Mouse (Mus musculus): ENCODE data around the gene Rimklb.

DNA sequence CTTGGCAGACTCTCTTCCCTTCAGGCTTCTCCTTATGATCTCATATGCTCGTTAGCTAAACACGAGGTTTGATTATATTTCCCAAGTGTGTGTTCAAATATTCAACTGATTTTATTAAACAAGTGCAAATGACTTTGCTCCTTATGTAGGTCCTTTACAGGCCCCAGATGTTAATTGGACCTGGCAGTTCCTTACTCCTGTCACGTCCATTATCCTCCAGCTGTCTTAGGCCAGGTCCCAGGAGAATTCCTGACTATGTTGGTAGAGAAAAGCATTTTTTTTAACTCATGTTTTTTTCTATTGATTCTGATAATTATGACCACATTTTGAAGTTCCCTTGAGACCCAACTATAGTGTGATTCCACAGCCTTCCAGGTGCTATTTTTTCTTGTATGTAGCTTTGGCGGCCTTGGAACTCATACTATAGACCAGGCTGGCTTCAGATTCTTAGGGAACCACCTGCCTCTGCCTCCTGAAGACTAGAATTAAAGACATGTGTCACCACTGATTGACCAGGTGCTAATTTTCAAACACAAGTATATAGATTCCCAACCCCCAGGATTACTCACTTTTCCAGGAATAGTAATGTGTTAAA lies 57.8 kb downstream of the Rimklb start:
- TF ChIP-seq CTCF (IDR thresholded peaks at IDR 0.05; ENCODE audit: low read depth, low read length) (no peak), POLR2A (IDR thresholded peaks at IDR 0.05; ENCODE audit: extremely low read depth, insufficient read depth, low read length) (no peak)

All from liver, adult 2 months (tissue).